Mouse (Mus musculus) adrenal gland, postnatal 14 days (tissue): ENCODE results near the gene Rad51b. TPM values are rescaled to one million over a fixed set of nuclear protein-coding genes. Genes with fewer than 3 reads are reported as not detected.

ENCODE experiments used
- DNase-seq: peaks from one replicate; pipeline ENCODE4 v3.0.0; 2021; ENCODE audit warnings: mixed read lengths
- total RNA-seq: library from RNA; stranded (reverse); gene quantifications from 2 replicates; pipeline ENCODE4 v1.2.3, GENCODE M21; 2021

The Rad51b gene
- total RNA-seq, 1 experiment from 2014 or later: 1.6 TPM

- no peak for DNase-seq
These were observed 441.6 kb downstream of the Rad51b start for GRCm38 (mm10) chr12:79738700-79739099.

GRCm38 (mm10) chr12:79739918-79740639 lies 443.0 kb downstream of the Rad51b start:
- DNase-seq: no peak

GRCm38 (mm10) chr12:79742211-79742610 lies 445.1 kb downstream of the Rad51b start:
- peak; percentile 84 for DNase-seq

GRCm38 (mm10) chr12:79744131-79744530 lies 447.0 kb downstream of the Rad51b start:
- DNase-seq: peak; percentile 57

GRCm38 (mm10) chr12:79745225-79745624 lies 448.1 kb downstream of the Rad51b start:
- no peak for DNase-seq

- DNase-seq: no peak
These were observed 448.9 kb downstream of the Rad51b start for GRCm38 (mm10) chr12:79745845-79746510.

- DNase-seq: no peak
These were observed 450.5 kb downstream of the Rad51b start for GRCm38 (mm10) chr12:79747541-79747940.

GRCm38 (mm10) chr12:79748862-79749261 lies 451.8 kb downstream of the Rad51b start:
- DNase-seq: no peak

- peak; percentile 46 for DNase-seq
These were observed 453.4 kb downstream of the Rad51b start for GRCm38 (mm10) chr12:79750253-79751125.

GRCm38 (mm10) chr12:79751781-79752180 lies 454.7 kb downstream of the Rad51b start:
- DNase-seq: peak; percentile 67

- DNase-seq: no peak
These were observed 455.1 kb downstream of the Rad51b start for GRCm38 (mm10) chr12:79752189-79752588.

- DNase-seq: no peak
These were observed 458.5 kb downstream of the Rad51b start for GRCm38 (mm10) chr12:79755617-79756016.

- no peak for DNase-seq
These were observed 459.3 kb downstream of the Rad51b start for GRCm38 (mm10) chr12:79756352-79756751.

GRCm38 (mm10) chr12:79757775-79758174 lies 460.7 kb downstream of the Rad51b start:
- no peak for DNase-seq

GRCm38 (mm10) chr12:79759180-79759902 lies 462.3 kb downstream of the Rad51b start:
- no peak for DNase-seq

GRCm38 (mm10) chr12:79761217-79761616 lies 464.1 kb downstream of the Rad51b start:
- DNase-seq: no peak

- DNase-seq: no peak
These were observed 465.0 kb downstream of the Rad51b start for GRCm38 (mm10) chr12:79762087-79762486.

GRCm38 (mm10) chr12:79762570-79763275 lies 465.6 kb downstream of the Rad51b start:
- no peak for DNase-seq

GRCm38 (mm10) chr12:79766116-79766515 lies 469.0 kb downstream of the Rad51b start:
- peak; percentile 49 for DNase-seq

- DNase-seq: no peak
These were observed 471.8 kb downstream of the Rad51b start for GRCm38 (mm10) chr12:79768741-79769322.

GRCm38 (mm10) chr12:79769763-79770162 lies 472.7 kb downstream of the Rad51b start:
- no peak for DNase-seq
